18 mouse cellular contexts compared by ENCODE assay signal in genomic region chr8:79653736-79654135, GRCm38 (mm10). TPM values are rescaled to one million over a fixed set of nuclear protein-coding genes. Genes with fewer than 3 reads are reported as not detected.
DNase-seq lines count a peak whose midpoint lies in the region; TF ChIP-seq lines count a peak whose summit lies in the region.
"Had no signal": no experiment of that assay in that cellular context is flagged by ENCODE, and none has a peak within 500 bp of the region (broad histone marks: within the 10 kb centered on the region; RNA-seq: fewer than 3 reads in every experiment).

No protein-coding gene starts in this region.

- peak; percentile 25 to 80 for DNase-seq in adrenal gland, adult (ENCODE audit: inconsistent age in 2 of 2, low spot score in 1 of 2)
- no peak for DNase-seq in adrenal gland, postnatal 4 days (ENCODE audit: low spot score in 2 of 2)
- peak; percentile 22 for DNase-seq in kidney, adult 2 months
- no peak for DNase-seq in kidney, postnatal 10 days
- no peak for DNase-seq in testis, postnatal 10 days (ENCODE audit: low spot score)
- DNase-seq in cerebellum, adult 11 months = no peak
- no peak for DNase-seq in layer of hippocampus, adult 9-10 months (ENCODE audit: low spot score)
- DNase-seq: cerebellum, adult 18-20 months; cerebellum, adult 9-11 months; cerebellum, postnatal 36 days; gastrocnemius, postnatal 25 days; heart, postnatal 10 days; heart, postnatal 4 days had no signal

- WGBS in kidney, adult 2 months = 40% methylated on average over 4 of the region's 4 CpGs

- H3K4me1 ChIP-seq in kidney, adult 2 months (ENCODE audit: control insufficient read depth, insufficient read depth, low read length) = peaks cover 3% of the 10 kb centered on the region; the same call in 1 of the 2 replicates
- H3K4me1 ChIP-seq in testis, adult 2 months (ENCODE audit: control insufficient read depth, insufficient read depth, low read length) = no peaks in the 10 kb centered on the region
- H3K4me1 ChIP-seq: embryonic facial prominence, embryonic 13.5 days; forebrain, embryonic 12.5 days; hindbrain, embryonic 12.5 days had no signal

- H3K4me3 ChIP-seq in kidney, adult 2 months (ENCODE audit: insufficient read depth, low read depth, low read length) = no peak overlapping the region
- H3K4me3 ChIP-seq in testis, adult 2 months (ENCODE audit: control insufficient read depth, low read depth, low read length) = no peak overlapping the region
- H3K4me3 ChIP-seq: embryonic facial prominence, embryonic 13.5 days; forebrain, embryonic 12.5 days; heart, embryonic 13.5 days; hindbrain, embryonic 12.5 days had no signal

- H3K27me3 ChIP-seq in kidney, adult 2 months (replicated peaks; ENCODE audit: control insufficient read depth, insufficient read depth, low read length) = no peaks in the 10 kb centered on the region
- no peaks in the 10 kb centered on the region for H3K27me3 ChIP-seq in testis, adult 2 months (ENCODE audit: control insufficient read depth, insufficient read depth, low read length)
- H3K27me3 ChIP-seq: embryonic facial prominence, embryonic 13.5 days; forebrain, embryonic 12.5 days; heart, embryonic 13.5 days; hindbrain, embryonic 12.5 days had no signal

- no peak for TF ChIP-seq POLR2A in kidney, adult 2 months (IDR thresholded peaks at IDR 0.05; ENCODE audit: low read depth, low read length)
- TF ChIP-seq POLR2A in testis, adult 2 months (IDR thresholded peaks at IDR 0.05; ENCODE audit: control insufficient read depth, low read depth, low read length) = no peak

- H3K27ac ChIP-seq in kidney, adult 2 months (ENCODE audit: insufficient read depth, low read depth, low read length) = no peak overlapping the region
- peak overlapping the region; percentile 32; the same call in 1 of the 2 replicates for H3K27ac ChIP-seq in testis, adult 2 months (ENCODE audit: control insufficient read depth, insufficient read depth, low read depth, low read length)
- H3K27ac ChIP-seq: embryonic facial prominence, embryonic 13.5 days; forebrain, embryonic 12.5 days; heart, embryonic 13.5 days; hindbrain, embryonic 12.5 days had no signal

- peaks cover 2% of the 10 kb centered on the region; the same call in 1 of the 2 replicates for H3K36me3 ChIP-seq in kidney, adult 2 months (ENCODE audit: control insufficient read depth, insufficient read depth, low read length)
- H3K36me3 ChIP-seq in testis, adult 2 months (ENCODE audit: control insufficient read depth, insufficient read depth, low read length) = no peaks in the 10 kb centered on the region

- TF ChIP-seq CTCF in kidney, adult 2 months (conservative IDR thresholded peaks at IDR 0.05; ENCODE audit: insufficient read depth, insufficient read length, low read depth, low read length) = no peak
- TF ChIP-seq CTCF in testis, adult 2 months (IDR thresholded peaks at IDR 0.05; ENCODE audit: control insufficient read depth, insufficient read depth, insufficient replicate concordance, low read depth, low read length) = no peak

RNA-seq across cellular contexts. Expression of gene Otud4, which starts 14.3 kb away (rescaled TPM):
- total RNA-seq in adrenal gland, postnatal 4 days (2021) = 10 to 100 TPM; 52.8 to 55.6 TPM
- polyA plus RNA-seq in kidney, adult 2 months (2012; rRNA removed) = 14.0 and 19.1 TPM in 2 replicates
- 84.6 and 92.0 TPM in 2 replicates for polyA plus RNA-seq in testis, adult 2 months (2012; rRNA removed)

RNA-seq across cellular contexts. Expression of gene Abce1, which starts 57.8 kb away (rescaled TPM):
- 10 to 100 TPM; 65.6 to 73.3 TPM for total RNA-seq in adrenal gland, postnatal 4 days (2021)
- 12.3 and 17.0 TPM in 2 replicates for polyA plus RNA-seq in kidney, adult 2 months (2012; rRNA removed)
- 14.8 and 19.6 TPM in 2 replicates for polyA plus RNA-seq in testis, adult 2 months (2012; rRNA removed)

RNA-seq across cellular contexts. Expression of gene Anapc10, which starts 57.9 kb away (rescaled TPM):
- total RNA-seq in adrenal gland, postnatal 4 days (2021) = 10 to 100 TPM; 13.5 to 14.2 TPM
- 1.1 and 1.9 TPM in 2 replicates for polyA plus RNA-seq in kidney, adult 2 months (2012; rRNA removed)
- polyA plus RNA-seq in testis, adult 2 months (2012; rRNA removed) = 6.2 and 8.2 TPM in 2 replicates

Comparison
In these comparisons a context has a peak if more than half of its experiments do, and no peak if none do; other contexts are left out.
1. DNase-seq: peak in adrenal gland, adult (2 of 2) and kidney, adult 2 months (single experiment); none in adrenal gland, postnatal 4 days (0 of 2), kidney, postnatal 10 days (single experiment), testis, postnatal 10 days (single experiment), cerebellum, adult 11 months (single experiment) and layer of hippocampus, adult 9-10 months (single experiment).